Comparison of ENCODE assay signal across 17 mouse cellular contexts in genomic region chr2:165559506-165560235, GRCm38 (mm10). TPM values are rescaled to one million over a fixed set of nuclear protein-coding genes. Genes with fewer than 3 reads are reported as not detected.
DNase-seq lines count a peak whose midpoint lies in the region; ATAC-seq and TF ChIP-seq lines count a peak whose summit lies in the region.
"Had no signal": no experiment of that assay in that cellular context is flagged by ENCODE, and none has a peak within 500 bp of the region (broad histone marks: within the 10 kb centered on the region; RNA-seq: fewer than 3 reads in every experiment).

No protein-coding gene starts in this region.

- TF ChIP-seq POLR2A in kidney, adult 2 months (IDR thresholded peaks at IDR 0.05; ENCODE audit: low read depth, low read length), result no peak

- H3K9me3 ChIP-seq in stomach, embryonic 15.5 days, result no peaks in the 10 kb centered on the region
- H3K9me3 ChIP-seq in stomach, postnatal 0 days (ENCODE audit: control insufficient read depth, low read length), result no peaks in the 10 kb centered on the region
- no peaks in the 10 kb centered on the region for H3K9me3 ChIP-seq in embryonic facial prominence, embryonic 14.5 days (ENCODE audit: control insufficient read depth, low read length)
- H3K9me3 ChIP-seq: heart, embryonic 13.5 days had no signal

- intact Hi-C loops in left cerebral cortex, postnatal 4 days (cut with DNase I), result no loop called here

- H3K27me3 ChIP-seq in kidney, adult 2 months (replicated peaks; ENCODE audit: control insufficient read depth, insufficient read depth, low read length), result no peaks in the 10 kb centered on the region
- H3K27me3 ChIP-seq in stomach, embryonic 15.5 days (replicated peaks), result peaks cover 14% of the 10 kb centered on the region
- no peaks in the 10 kb centered on the region for H3K27me3 ChIP-seq in stomach, postnatal 0 days (ENCODE audit: control insufficient read depth, insufficient read depth, low read length)
- H3K27me3 ChIP-seq in embryonic facial prominence, embryonic 14.5 days (replicated peaks; ENCODE audit: control insufficient read depth, insufficient read depth, low read length), result peaks cover 15% of the 10 kb centered on the region

- no peak overlapping the region for H3K27ac ChIP-seq in kidney, adult 2 months (ENCODE audit: insufficient read depth, low read depth, low read length)
- H3K27ac ChIP-seq in stomach, embryonic 15.5 days, result no peak overlapping the region
- H3K27ac ChIP-seq in stomach, postnatal 0 days (replicated peaks), result no peak overlapping the region
- H3K27ac ChIP-seq in embryonic facial prominence, embryonic 14.5 days (replicated peaks; ENCODE audit: low read depth, low read length), result peak overlapping the region; percentile 28; the same call in 1 of the 2 replicates
- H3K27ac ChIP-seq: heart, embryonic 13.5 days; left cerebral cortex, adult 2 months had no signal

- no peak for TF ChIP-seq CTCF in kidney, adult 2 months (conservative IDR thresholded peaks at IDR 0.05; ENCODE audit: insufficient read depth, insufficient read length, low read depth, low read length)
- TF ChIP-seq CTCF in stomach, postnatal 0 days (IDR thresholded peaks at IDR 0.05; ENCODE audit: low read depth), result no peak

- no peak overlapping the region for H3K9ac ChIP-seq in stomach, embryonic 15.5 days
- no peak overlapping the region for H3K9ac ChIP-seq in stomach, postnatal 0 days (ENCODE audit: low read length)
- H3K9ac ChIP-seq in embryonic facial prominence, embryonic 14.5 days (ENCODE audit: low read depth, low read length), result no peak overlapping the region
- H3K9ac ChIP-seq: heart, embryonic 13.5 days had no signal

- no peak overlapping the region for H3K4me2 ChIP-seq in stomach, embryonic 15.5 days
- H3K4me2 ChIP-seq in stomach, postnatal 0 days (replicated peaks; ENCODE audit: low read depth), result no peak overlapping the region
- H3K4me2 ChIP-seq in embryonic facial prominence, embryonic 14.5 days (ENCODE audit: low read depth, low read length), result no peak overlapping the region
- H3K4me2 ChIP-seq: heart, embryonic 13.5 days had no signal

- no peak for TF ChIP-seq EP300 in stomach, postnatal 0 days (optimal IDR thresholded peaks at IDR 0.05)

- peaks cover 19% of the 10 kb centered on the region for H3K4me1 ChIP-seq in kidney, adult 2 months (ENCODE audit: control insufficient read depth, insufficient read depth, low read length)
- H3K4me1 ChIP-seq in stomach, embryonic 15.5 days, result peaks cover 7% of the 10 kb centered on the region; the same call in 1 of the 2 replicates
- no peaks in the 10 kb centered on the region for H3K4me1 ChIP-seq in stomach, postnatal 0 days (replicated peaks; ENCODE audit: control insufficient read depth, insufficient read depth)
- peaks cover 12% of the 10 kb centered on the region for H3K4me1 ChIP-seq in embryonic facial prominence, embryonic 14.5 days (ENCODE audit: control insufficient read depth, insufficient read depth, low read length)

- no peak overlapping the region for H3K4me3 ChIP-seq in kidney, adult 2 months (ENCODE audit: insufficient read depth, low read depth, low read length)
- no peak overlapping the region for H3K4me3 ChIP-seq in stomach, embryonic 15.5 days (replicated peaks)
- H3K4me3 ChIP-seq in stomach, postnatal 0 days (ENCODE audit: low read depth, low read length), result no peak overlapping the region
- no peak overlapping the region for H3K4me3 ChIP-seq in embryonic facial prominence, embryonic 14.5 days (ENCODE audit: low read depth, low read length)
- H3K4me3 ChIP-seq: heart, embryonic 13.5 days; left cerebral cortex, adult 2 months had no signal

- DNase-seq in kidney, adult 2 months, result peak; percentile 59
- DNase-seq in kidney, postnatal 14 days, result no peak
- DNase-seq in stomach, postnatal 0 days (ENCODE audit: low spot score), result no peak
- DNase-seq in embryonic facial prominence, embryonic 14.5 days (ENCODE audit: low spot score), result peak; percentile 78
- no peak for DNase-seq in left cerebral cortex, postnatal 4 days
- DNase-seq in MN1 (ENCODE audit: low spot score), result no peak
- DNase-seq: adrenal gland, postnatal 14 days; cerebellum, adult 9-11 months; heart, postnatal 4 days; lung, adult 2 months had no signal

- ATAC-seq in stomach, embryonic 15.5 days (ENCODE audit: insufficient read depth, low FRiP score, low read depth), result peak; percentile 16; the same call in 1 of the 2 replicates
- ATAC-seq in stomach, postnatal 0 days (ENCODE audit: low FRiP score, low TSS enrichment), result no peak
- peak; percentile 70 for ATAC-seq in embryonic facial prominence, embryonic 14.5 days (ENCODE audit: low read depth)
- ATAC-seq: forebrain, embryonic 14.5 days had no signal

- H3K36me3 ChIP-seq in kidney, adult 2 months (ENCODE audit: control insufficient read depth, insufficient read depth, low read length), result no peaks in the 10 kb centered on the region
- no peaks in the 10 kb centered on the region for H3K36me3 ChIP-seq in stomach, embryonic 15.5 days
- no peaks in the 10 kb centered on the region for H3K36me3 ChIP-seq in stomach, postnatal 0 days (ENCODE audit: control insufficient read depth, insufficient read depth, low read length)
- H3K36me3 ChIP-seq in embryonic facial prominence, embryonic 14.5 days (ENCODE audit: control insufficient read depth, insufficient read depth, low read length), result no peaks in the 10 kb centered on the region
- H3K36me3 ChIP-seq: G1E; heart, embryonic 13.5 days had no signal

- 29% methylated on average over 11 of the region's 11 CpGs for WGBS in kidney, adult 2 months
- 19% methylated on average over 11 of the region's 11 CpGs for WGBS in stomach, embryonic 15.5 days
- 24% methylated on average over 11 of the region's 11 CpGs for WGBS in stomach, postnatal 0 days
- WGBS in embryonic facial prominence, embryonic 14.5 days, result 18% methylated on average over 9 of the region's 11 CpGs

RNA-seq across cellular contexts. Expression of gene Eya2, which starts 35.2 kb away (rescaled TPM):
- 7.7 and 8.2 TPM in 2 replicates for polyA plus RNA-seq in kidney, adult 2 months (2012; rRNA removed)
- polyA plus RNA-seq in stomach, embryonic 15.5 days (2015; fragmentation: Nextera tagmentation; extraction: Ambion mirVana), result 8.6 and 10.3 TPM in 2 replicates
- polyA plus RNA-seq in stomach, postnatal 0 days (2015; fragmentation: Nextera tagmentation; extraction: Ambion mirVana), result 15.5 and 21.6 TPM in 2 replicates
- polyA plus RNA-seq in embryonic facial prominence, embryonic 14.5 days (2014; fragmentation: Nextera tagmentation; extraction: Ambion mirVana), result 21.5 and 21.9 TPM in 2 replicates
- total RNA-seq in left cerebral cortex, postnatal 4 days (2021), result 1 to 10 TPM; 7.0 to 7.8 TPM
- total RNA-seq: G1E had no signal
- polyA plus RNA-seq: G1E had no signal

RNA-seq across cellular contexts. Expression of gene Slc2a10, which starts 56.1 kb away (rescaled TPM):
- 1.5 and 1.7 TPM in 2 replicates for polyA plus RNA-seq in kidney, adult 2 months (2012; rRNA removed)
- 7.2 and 8.1 TPM in 2 replicates for polyA plus RNA-seq in stomach, embryonic 15.5 days (2015; fragmentation: Nextera tagmentation; extraction: Ambion mirVana)
- polyA plus RNA-seq in stomach, postnatal 0 days (2015; fragmentation: Nextera tagmentation; extraction: Ambion mirVana), result 10.1 and 10.7 TPM in 2 replicates
- polyA plus RNA-seq in embryonic facial prominence, embryonic 14.5 days (2014; fragmentation: Nextera tagmentation; extraction: Ambion mirVana), result 10.4 and 11.7 TPM in 2 replicates
- 1 to 10 TPM; 1.1 to 1.3 TPM for total RNA-seq in left cerebral cortex, postnatal 4 days (2021)
- total RNA-seq: megakaryocyte-erythroid progenitor cell, adult 5-6 weeks; neutrophil, adult 5-6 weeks had no signal
- polyA plus RNA-seq: G1E had no signal

Comparison
In these comparisons a context has a peak if more than half of its experiments do, and no peak if none do; other contexts are left out.
1. DNase-seq: peak in kidney, adult 2 months (single experiment) and embryonic facial prominence, embryonic 14.5 days (single experiment); none in kidney, postnatal 14 days (single experiment), stomach, postnatal 0 days (single experiment), left cerebral cortex, postnatal 4 days (single experiment) and MN1 (single experiment).